Mouse (Mus musculus): ENCODE measurements around the gene Crtap.
A peak's percentile ranks its signal among the peaks of the same experiment; 100 is the strongest.

DNA sequence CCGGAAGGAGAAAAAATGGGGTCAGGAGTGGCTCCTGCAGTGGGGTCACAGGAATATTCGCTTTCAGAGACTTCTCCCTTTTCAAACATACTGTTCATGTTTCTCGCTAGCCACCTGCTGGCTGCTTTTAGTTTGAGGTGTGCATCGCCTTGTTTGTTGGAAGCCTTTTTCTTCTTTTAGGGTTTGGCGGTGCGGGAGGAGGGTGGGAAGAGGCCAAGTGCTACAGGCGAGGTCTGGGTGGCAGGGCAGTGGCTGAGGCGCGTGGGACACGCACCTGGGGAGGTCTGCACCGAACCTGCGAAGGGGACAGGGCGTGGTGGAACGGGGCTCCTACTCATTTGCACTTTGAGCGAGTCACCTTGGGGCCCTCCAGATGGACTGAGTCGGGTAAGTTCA lies 11.2 kb upstream of the Crtap start:
- peak; percentile 40; the same call in 1 of the 2 replicates for TF ChIP-seq CTCF (IDR thresholded peaks at IDR 0.05)
- TF ChIP-seq POLR2A (IDR thresholded peaks at IDR 0.05; ENCODE audit: insufficient read depth, low read depth, low read length): no peak
- TF ChIP-seq EP300 (IDR thresholded peaks at IDR 0.05; ENCODE audit: insufficient read depth, low read depth, low read length): no peak
